ENCODE assay signal across 7 mouse cellular contexts in genomic region chr9:55252097-55252496, GRCm38 (mm10). TPM values are rescaled to one million over a fixed set of nuclear protein-coding genes. Genes with fewer than 3 reads are reported as not detected.
DNase-seq lines count a peak whose midpoint lies in the region; TF ChIP-seq lines count a peak whose summit lies in the region.
"Not testable (repeated sequence)": the region's sequence is repeated elsewhere in the genome, so short reads cannot be mapped to it uniquely, and the experiment has no call there.

No protein-coding gene starts in this region.

- not testable (repeated sequence) for H3K9me3 ChIP-seq in E14TG2a.4 (ENCODE audit: low read length)

- not testable (repeated sequence) for H3K27me3 ChIP-seq in E14TG2a.4 (ENCODE audit: insufficient read depth, low read length); liver, adult 2 months (ENCODE audit: control insufficient read depth, insufficient read depth, low read length); spleen, adult 2 months (ENCODE audit: control insufficient read depth, insufficient read depth, low read length)

- peak; percentile 68 for DNase-seq in R1 (ENCODE audit: low read depth, low spot score)
- DNase-seq in heart, postnatal 4 days = peak; percentile 25
- peak; percentile 39 for DNase-seq in liver, adult 2 months (ENCODE audit: extremely low read depth, low read depth, low spot score)
- DNase-seq in lung, postnatal 36 days = peak; percentile 47
- not testable (repeated sequence) for DNase-seq in spleen, adult 2 months (ENCODE audit: low read depth in 1 of 2, low spot score in 2 of 2)

- peak overlapping the region; percentile 82 for H3K27ac ChIP-seq in brown adipose tissue, adult 24 weeks (replicated peaks; ENCODE audit: low read depth, low read length)
- H3K27ac ChIP-seq in liver, adult 2 months (replicated peaks; ENCODE audit: insufficient read depth, low read depth, low read length) = peak overlapping the region; percentile 34
- not testable (repeated sequence) for H3K27ac ChIP-seq in spleen, adult 2 months (ENCODE audit: insufficient read depth, low read length)

- not testable (repeated sequence) for H3K4me3 ChIP-seq in E14TG2a.4 (replicated peaks; ENCODE audit: low read length); brown adipose tissue, adult 24 weeks (ENCODE audit: insufficient read depth, low read depth, low read length); liver, adult 2 months (ENCODE audit: insufficient read depth, low read depth, low read length); spleen, adult 2 months (ENCODE audit: extremely low read depth, insufficient read depth, insufficient read length)

- not testable (repeated sequence) for TF ChIP-seq POLR2A in liver, adult 2 months (IDR thresholded peaks at IDR 0.05; ENCODE audit: extremely low read depth, insufficient read depth, low read length); spleen, adult 2 months (IDR thresholded peaks at IDR 0.05; ENCODE audit: low read depth, low read length)

- not testable (repeated sequence) for H3K4me1 ChIP-seq in E14TG2a.4 (replicated peaks; ENCODE audit: low read depth, low read length); brown adipose tissue, adult 24 weeks (ENCODE audit: control insufficient read depth, insufficient read depth, insufficient read length, low read length); spleen, adult 2 months (ENCODE audit: control insufficient read depth, insufficient read depth, insufficient read length)
- H3K4me1 ChIP-seq in liver, adult 2 months (ENCODE audit: control insufficient read depth, insufficient read depth, low read length) = peaks cover 17% of the 10 kb centered on the region; the same call in 1 of the 2 replicates

- not testable (repeated sequence) for H3K79me2 ChIP-seq in liver, adult 2 months (ENCODE audit: control insufficient read depth, insufficient read depth, low read length)

- not testable (repeated sequence) for H3K9ac ChIP-seq in liver, adult 2 months (ENCODE audit: low read depth, low read length)

- peak; percentile 23; the same call in 1 of the 2 replicates for TF ChIP-seq CTCF in E14TG2a.4 (conservative IDR thresholded peaks at IDR 0.05; ENCODE audit: low read length)
- TF ChIP-seq CTCF in liver, adult 2 months (IDR thresholded peaks at IDR 0.05; ENCODE audit: low read depth, low read length) = peak; percentile 15; the same call in 1 of the 2 replicates
- TF ChIP-seq CTCF in spleen, adult 2 months (IDR thresholded peaks at IDR 0.05; ENCODE audit: extremely low read depth, insufficient read depth, insufficient read length, insufficient replicate concordance) = peak; percentile 19; the same call in 1 of the 2 replicates

- 61% methylated on average over 2 of the region's 2 CpGs for WGBS in liver, adult 2 months
- 51% methylated on average over 2 of the region's 2 CpGs for WGBS in spleen, adult 2 months

- H3K36me3 ChIP-seq in E14TG2a.4 (ENCODE audit: insufficient read depth, low read length); liver, adult 2 months (ENCODE audit: control insufficient read depth, insufficient read depth, low read length); spleen, adult 2 months (ENCODE audit: control insufficient read depth, insufficient read depth, low read length): not testable (repeated sequence)

RNA-seq across cellular contexts. Expression of gene Fbxo22, which starts 43.4 kb away (rescaled TPM):
- polyA plus RNA-seq in brown adipose tissue, adult 24 weeks (2012; ENCODE audit: insufficient read depth, insufficient read length, missing spikeins) = 19.0 and 21.6 TPM in 2 replicates
- total RNA-seq in heart, postnatal 4 days (2021) = 10 to 100 TPM; 33.7 to 33.8 TPM
- 44.4 and 45.4 TPM in 2 replicates for total RNA-seq in liver, adult 2 months (2014; rRNA removed)
- 18.3 and 18.5 TPM in 2 replicates for polyA plus RNA-seq in liver, adult 2 months (2012; rRNA removed)
- 8.9 and 9.5 TPM in 2 replicates for polyA plus RNA-seq in spleen, adult 2 months (2012; rRNA removed)
